Mouse (Mus musculus): Measurements from ENCODE around the gene Mpi. TPM values are rescaled to one million over a fixed set of nuclear protein-coding genes. Genes with fewer than 3 reads are reported as not detected.

Gene Mpi
- total RNA-seq, 2 experiments from 2014 or later: 68.8 to 70.9 TPM

- no peak for DNase-seq (ENCODE audit: low spot score in 2 of 2)
Observed at GRCm38 (mm10) chr9:57525516-57525915, 27.0 kb downstream of the Mpi start.

GRCm38 (mm10) chr9:57524439-57524838 lies 28.1 kb downstream of the Mpi start:
- no peak for DNase-seq (ENCODE audit: low spot score in 2 of 2)

- DNase-seq (ENCODE audit: low spot score in 2 of 2): no peak
Observed at GRCm38 (mm10) chr9:57523754-57524153, 28.8 kb downstream of the Mpi start.

- no peak for DNase-seq (ENCODE audit: low spot score in 2 of 2)
Observed at GRCm38 (mm10) chr9:57522861-57523246, 29.7 kb downstream of the Mpi start.

- DNase-seq (ENCODE audit: low spot score in 2 of 2): no peak
Observed at GRCm38 (mm10) chr9:57522114-57522860, 30.3 kb downstream of the Mpi start.

GRCm38 (mm10) chr9:57521056-57521911 lies 31.3 kb downstream of the Mpi start, which contains the start of gene Cox5a:
Gene Cox5a (plus strand): TSS chr9:57521274.
- peak; percentile 88 to 95 for DNase-seq (ENCODE audit: low spot score in 2 of 2)

GRCm38 (mm10) chr9:57520375-57521055 lies 32.0 kb downstream of the Mpi start:
- no peak for DNase-seq (ENCODE audit: low spot score in 2 of 2)

GRCm38 (mm10) chr9:57517113-57517512 lies 35.5 kb downstream of the Mpi start:
- DNase-seq (ENCODE audit: low spot score in 2 of 2): peak; percentile 53 to 72

GRCm38 (mm10) chr9:57510577-57510976 lies 42.0 kb downstream of the Mpi start:
- no peak for DNase-seq (ENCODE audit: low spot score in 2 of 2)

GRCm38 (mm10) chr9:57505700-57506099 lies 46.9 kb downstream of the Mpi start:
- DNase-seq (ENCODE audit: low spot score in 2 of 2): no peak

GRCm38 (mm10) chr9:57504891-57505290 lies 47.7 kb downstream of the Mpi start:
- DNase-seq (ENCODE audit: low spot score in 2 of 2): no peak

GRCm38 (mm10) chr9:57504381-57504700 lies 48.2 kb downstream of the Mpi start:
- peak in 1 of 2 experiments; percentile 30 for DNase-seq (ENCODE audit: low spot score in 2 of 2)

- peak in 1 of 2 experiments; percentile 42 for DNase-seq (ENCODE audit: low spot score in 2 of 2)
Observed at GRCm38 (mm10) chr9:57503622-57504380, 48.8 kb downstream of the Mpi start, which contains the start of gene Rpp25. Gene Rpp25 (plus strand): TSS chr9:57504026.

GRCm38 (mm10) chr9:57502911-57503621 lies 49.5 kb downstream of the Mpi start:
- no peak for DNase-seq (ENCODE audit: low spot score in 2 of 2)

- peak in 1 of 2 experiments; percentile 37 for DNase-seq (ENCODE audit: low spot score in 2 of 2)
Observed at GRCm38 (mm10) chr9:57501861-57502260, 50.7 kb downstream of the Mpi start.

GRCm38 (mm10) chr9:57501452-57501851 lies 51.1 kb downstream of the Mpi start:
- no peak for DNase-seq (ENCODE audit: low spot score in 2 of 2)

GRCm38 (mm10) chr9:57498536-57498935 lies 54.0 kb downstream of the Mpi start:
- DNase-seq (ENCODE audit: low spot score in 2 of 2): no peak

GRCm38 (mm10) chr9:57497236-57497635 lies 55.3 kb downstream of the Mpi start:
- DNase-seq (ENCODE audit: low spot score in 2 of 2): no peak

- DNase-seq (ENCODE audit: low spot score in 2 of 2): no peak
Observed at GRCm38 (mm10) chr9:57494970-57495369, 57.6 kb downstream of the Mpi start.

Measured in layer of hippocampus, adult 18-20 months (tissue).